Mouse (Mus musculus): ENCODE results near the gene Slc22a23. TPM values are rescaled to one million over a fixed set of nuclear protein-coding genes. Genes with fewer than 3 reads are reported as not detected.

Slc22a23 gene
- polyA plus RNA-seq, 2 experiments, result 9.3 to 21.4 TPM

- ATAC-seq (ENCODE audit: insufficient read depth) (no peak), DNase-seq (ENCODE audit: low read depth in 3 of 3, low spot score in 3 of 3) (no peak)
- H3K4me3 ChIP-seq (ENCODE audit: insufficient read depth in 1 of 2, low read depth in 2 of 2, low read length in 2 of 2), result no peak overlapping the region
- no peak overlapping the region for H3K4me2 ChIP-seq (ENCODE audit: low read depth)
- H3K36me3 ChIP-seq (replicated peaks; ENCODE audit: control insufficient read depth, insufficient read depth, low read depth), result peaks cover 17% of the 10 kb centered on the region
- H3K4me1 ChIP-seq (replicated peaks; ENCODE audit: control insufficient read depth in 2 of 2, insufficient read depth in 2 of 2, low read length in 1 of 2), result peaks cover 26 to 42% of the 10 kb centered on the region in 2 experiments
- no peaks in the 10 kb centered on the region for H3K27me3 ChIP-seq (ENCODE audit: control insufficient read depth, insufficient read depth, low read length)
- H3K9ac ChIP-seq (replicated peaks), result no peak overlapping the region
- no peak for TF ChIP-seq CTCF (IDR thresholded peaks at IDR 0.05; ENCODE audit: low read depth)
- TF ChIP-seq EP300 (IDR thresholded peaks at IDR 0.05; ENCODE audit: low read depth), result no peak
- WGBS (ENCODE audit: insufficient replicate concordance), result 78% methylated on average over 2 of the region's 2 CpGs
- no peaks in the 10 kb centered on the region for H3K9me3 ChIP-seq (ENCODE audit: control insufficient read depth, low read length)
- no peak overlapping the region for H3K27ac ChIP-seq
These were observed 88.3 kb downstream of the Slc22a23 start for GRCm38 (mm10) chr13:34256676-34257075.

- H3K27ac ChIP-seq, result no peak overlapping the region
- DNase-seq (ENCODE audit: low read depth in 3 of 3, low spot score in 3 of 3) (no peak), ATAC-seq (ENCODE audit: insufficient read depth) (no peak)
- no peaks in the 10 kb centered on the region for H3K27me3 ChIP-seq (ENCODE audit: control insufficient read depth, insufficient read depth, low read length)
- H3K36me3 ChIP-seq (replicated peaks; ENCODE audit: control insufficient read depth, insufficient read depth, low read depth), result peaks cover 17% of the 10 kb centered on the region
- no peak overlapping the region for H3K4me3 ChIP-seq (ENCODE audit: insufficient read depth in 1 of 2, low read depth in 2 of 2, low read length in 2 of 2)
- WGBS (ENCODE audit: insufficient replicate concordance), result 38% methylated on average over 3 of the region's 3 CpGs
- no peaks in the 10 kb centered on the region for H3K9me3 ChIP-seq (ENCODE audit: control insufficient read depth, low read length)
- no peak overlapping the region for H3K4me2 ChIP-seq (ENCODE audit: low read depth)
- no peak overlapping the region for H3K9ac ChIP-seq (replicated peaks)
- peaks cover 23 to 42% of the 10 kb centered on the region in 2 experiments for H3K4me1 ChIP-seq (replicated peaks; ENCODE audit: control insufficient read depth in 2 of 2, insufficient read depth in 2 of 2, low read length in 1 of 2)
- TF ChIP-seq EP300 (IDR thresholded peaks at IDR 0.05; ENCODE audit: low read depth) (no peak), CTCF (IDR thresholded peaks at IDR 0.05; ENCODE audit: low read depth) (no peak)
These were observed 89.7 kb downstream of the Slc22a23 start for GRCm38 (mm10) chr13:34255297-34255696.

- Histone ChIP-seq H3K36me3 (replicated peaks; ENCODE audit: control insufficient read depth, insufficient read depth, low read depth) (peaks cover 17% of the 10 kb centered on the region), H3K9me3 (ENCODE audit: control insufficient read depth, low read length) (no peaks in the 10 kb centered on the region), H3K4me3 (ENCODE audit: insufficient read depth in 1 of 2, low read depth in 2 of 2, low read length in 2 of 2) (no peak overlapping the region), H3K4me1 (replicated peaks; ENCODE audit: control insufficient read depth in 2 of 2, insufficient read depth in 2 of 2, low read length in 1 of 2) (peaks cover 23 to 42% of the 10 kb centered on the region in 2 experiments), H3K27me3 (ENCODE audit: control insufficient read depth, insufficient read depth, low read length) (no peaks in the 10 kb centered on the region), H3K4me2 (ENCODE audit: low read depth) (peak overlapping the region; percentile 40; the same call in 1 of the 2 replicates), H3K9ac (replicated peaks) (no peak overlapping the region), H3K27ac (peak overlapping the region; percentile 23; the same call in 1 of the 2 replicates)
- no peak for TF ChIP-seq CTCF (IDR thresholded peaks at IDR 0.05; ENCODE audit: low read depth)
- TF ChIP-seq EP300 (IDR thresholded peaks at IDR 0.05; ENCODE audit: low read depth), result no peak
- 68% methylated on average over 5 of the region's 5 CpGs for WGBS (ENCODE audit: insufficient replicate concordance)
- DNase-seq (ENCODE audit: low read depth in 3 of 3, low spot score in 3 of 3), result no peak
- ATAC-seq (ENCODE audit: insufficient read depth), result peak; percentile 42; the same call in 1 of the 2 replicates
These were observed 90.3 kb downstream of the Slc22a23 start for GRCm38 (mm10) chr13:34254691-34255090.

- Histone ChIP-seq H3K9me3 (ENCODE audit: control insufficient read depth, low read length) (no peaks in the 10 kb centered on the region), H3K27me3 (ENCODE audit: control insufficient read depth, insufficient read depth, low read length) (no peaks in the 10 kb centered on the region), H3K9ac (replicated peaks) (peak overlapping the region; percentile 40), H3K4me1 (replicated peaks; ENCODE audit: control insufficient read depth in 2 of 2, insufficient read depth in 2 of 2, low read length in 1 of 2) (peaks cover 23 to 42% of the 10 kb centered on the region in 2 experiments), H3K36me3 (replicated peaks; ENCODE audit: control insufficient read depth, insufficient read depth, low read depth) (peaks cover 17% of the 10 kb centered on the region), H3K4me2 (ENCODE audit: low read depth) (peak overlapping the region; percentile 40), H3K27ac (peak overlapping the region; percentile 48), H3K4me3 (ENCODE audit: insufficient read depth in 1 of 2, low read depth in 2 of 2, low read length in 2 of 2) (no peak overlapping the region)
- TF ChIP-seq EP300 (IDR thresholded peaks at IDR 0.05; ENCODE audit: low read depth) (no peak), CTCF (IDR thresholded peaks at IDR 0.05; ENCODE audit: low read depth) (no peak)
- WGBS (ENCODE audit: insufficient replicate concordance), result 25% methylated on average over 3 of the region's 3 CpGs
- peak in 1 of 3 experiments; percentile 47 for DNase-seq (ENCODE audit: low read depth in 3 of 3, low spot score in 3 of 3)
- peak; percentile 77 for ATAC-seq (ENCODE audit: insufficient read depth)
These were observed 91.2 kb downstream of the Slc22a23 start for GRCm38 (mm10) chr13:34253736-34254135.

- Histone ChIP-seq H3K9me3 (ENCODE audit: control insufficient read depth, low read length) (no peaks in the 10 kb centered on the region), H3K27me3 (ENCODE audit: control insufficient read depth, insufficient read depth, low read length) (no peaks in the 10 kb centered on the region), H3K36me3 (replicated peaks; ENCODE audit: control insufficient read depth, insufficient read depth, low read depth) (peaks cover 5% of the 10 kb centered on the region), H3K4me3 (ENCODE audit: insufficient read depth in 1 of 2, low read depth in 2 of 2, low read length in 2 of 2) (no peak overlapping the region), H3K27ac (no peak overlapping the region), H3K9ac (replicated peaks) (no peak overlapping the region), H3K4me2 (ENCODE audit: low read depth) (no peak overlapping the region), H3K4me1 (replicated peaks; ENCODE audit: control insufficient read depth in 2 of 2, insufficient read depth in 2 of 2, low read length in 1 of 2) (peaks cover 11 to 15% of the 10 kb centered on the region in 2 experiments)
- DNase-seq (ENCODE audit: low read depth in 3 of 3, low spot score in 3 of 3) (no peak), ATAC-seq (ENCODE audit: insufficient read depth) (no peak)
- TF ChIP-seq CTCF (IDR thresholded peaks at IDR 0.05; ENCODE audit: low read depth), result no peak
- no peak for TF ChIP-seq EP300 (IDR thresholded peaks at IDR 0.05; ENCODE audit: low read depth)
- WGBS (ENCODE audit: insufficient replicate concordance), result 84% methylated on average over 15 of the region's 15 CpGs
These were observed 95.8 kb downstream of the Slc22a23 start for GRCm38 (mm10) chr13:34248941-34249920.

All from liver, embryonic 14.5 days (tissue).